Comparison of ENCODE assay signal across 8 mouse cellular contexts in the genomic region with DNA sequence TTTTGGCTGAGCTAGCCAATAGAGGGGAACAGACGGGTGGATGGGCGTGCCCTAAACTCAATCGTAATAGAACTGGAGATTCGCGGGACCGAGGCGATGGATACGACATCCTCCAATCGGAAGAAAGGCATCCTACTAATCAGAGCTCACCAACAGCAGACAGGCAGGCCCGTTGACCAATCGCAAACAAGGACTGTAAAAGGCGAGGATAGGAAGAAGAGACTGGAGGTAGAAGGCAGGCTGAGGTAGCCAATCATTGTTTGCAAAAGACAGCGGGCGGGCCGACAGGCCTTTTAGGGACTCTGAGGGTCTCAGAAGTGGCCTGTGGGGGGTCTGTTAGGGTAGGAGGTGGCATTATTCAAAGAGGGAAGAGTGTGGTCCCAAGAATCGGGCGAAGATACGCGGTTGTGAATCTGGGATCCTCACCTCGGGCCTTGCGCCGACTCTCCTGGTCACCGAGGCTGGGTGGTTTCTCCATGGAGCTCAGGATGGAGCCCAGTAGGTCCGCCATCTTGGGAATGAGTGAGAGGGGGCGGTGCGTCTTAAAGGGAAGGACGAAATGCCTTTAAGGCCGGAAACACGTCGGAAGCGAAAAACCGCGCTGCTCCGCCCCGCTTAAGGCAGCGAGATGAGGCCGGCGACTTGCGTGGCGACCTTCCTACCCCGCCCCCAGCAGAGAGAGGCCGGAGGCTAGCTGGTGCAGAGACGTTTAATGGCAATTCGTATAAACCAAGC. TPM values are rescaled to one million over a fixed set of nuclear protein-coding genes. Genes with fewer than 3 reads are reported as not detected.
DNase-seq lines count a peak whose midpoint lies in the region; ATAC-seq lines count a peak whose summit lies in the region.

A gene (minus strand): TSS at position 646 of the 735 bp plus-strand sequence.

- WGBS in hindbrain, embryonic 12.5 days, result under 1% methylated on average over 43 of the region's 44 CpGs

- H3K4me2 ChIP-seq in hindbrain, embryonic 12.5 days (replicated peaks), result peak within 1 kb of the TSS; percentile 85

- H3K4me3 ChIP-seq in hindbrain, embryonic 12.5 days, result peak within 1 kb of the TSS; percentile 57

- peak within 1 kb of the TSS; percentile 97 for H3K27ac ChIP-seq in hindbrain, embryonic 12.5 days

- peak; percentile 98 for ATAC-seq in hindbrain, embryonic 12.5 days (ENCODE audit: low FRiP score)

- H3K36me3 ChIP-seq in hindbrain, embryonic 12.5 days, result peaks cover 31% of the 10 kb centered on the region

- peak within 1 kb of the TSS; percentile 80 for H3K9ac ChIP-seq in hindbrain, embryonic 12.5 days

- H3K4me1 ChIP-seq in hindbrain, embryonic 12.5 days, result peaks cover 27% of the 10 kb centered on the region

- DNase-seq in NIH3T3 (ENCODE audit: low read depth), result peak; percentile 99
- DNase-seq in cerebellum, postnatal 10 days, result peak; percentile 96 to 98
- DNase-seq in frontal cortex, postnatal 10 days (ENCODE audit: low spot score in 2 of 2), result peak; percentile 96 to 100
- peak; percentile 97 to 99 for DNase-seq in layer of hippocampus, postnatal 14 days (ENCODE audit: low spot score in 2 of 2)
- peak; percentile 96 for DNase-seq in lung, postnatal 14 days
- peak; percentile 97 for DNase-seq in retina, adult 2 months (ENCODE audit: low read depth, low spot score)
- peak; percentile 96 for DNase-seq in thymus, postnatal 36 days

- no peaks in the 10 kb centered on the region for H3K27me3 ChIP-seq in hindbrain, embryonic 12.5 days

- H3K9me3 ChIP-seq in hindbrain, embryonic 12.5 days (replicated peaks), result no peaks in the 10 kb centered on the region

RNA-seq across cellular contexts. Expression of the gene that starts here (rescaled TPM):
- polyA plus RNA-seq in hindbrain, embryonic 12.5 days (2016; fragmentation: Nextera tagmentation; extraction: Ambion mirVana), result 143 and 144 TPM in 2 replicates
- total RNA-seq in layer of hippocampus, postnatal 14 days (2021), result 10 to 100 TPM; 45.8 to 53.7 TPM

Comparison
In these comparisons a context has a peak if more than half of its experiments do, and no peak if none do; other contexts are left out.
1. Peak in every context shown above with its lines: DNase-seq, ATAC-seq, H3K4me3 ChIP-seq and H3K27ac ChIP-seq.